Mouse (Mus musculus): ENCODE data around the gene Miip. TPM values are rescaled to one million over a fixed set of nuclear protein-coding genes. Genes with fewer than 3 reads are reported as not detected.
"Not testable (repeated sequence)": the region's sequence is repeated elsewhere in the genome, so short reads cannot be mapped to it uniquely, and the experiment has no call there.

Miip gene
- polyA plus RNA-seq, 1 experiment from 2014 or later, result 64.2 TPM

GRCm38 (mm10) chr4:147866793-147867192 is 1.8 kb downstream of the Miip start:
- Histone ChIP-seq H3K4me1 (peaks cover 27% of the 10 kb centered on the region), H3K36me3 (replicated peaks) (peaks cover 65% of the 10 kb centered on the region)
- WGBS, result 56% methylated on average over 3 of the region's 3 CpGs
- H3K4me3 ChIP-seq; DNase-seq (ENCODE audit: low spot score); H3K27me3 ChIP-seq (replicated peaks; ENCODE audit: low read depth, poor library complexity, severe bottlenecking); H3K9me3 ChIP-seq; H3K27ac ChIP-seq (replicated peaks): not testable (repeated sequence)

GRCm38 (mm10) chr4:147866056-147866455 is 2.6 kb downstream of the Miip start:
- peaks cover 27% of the 10 kb centered on the region for H3K4me1 ChIP-seq
- 94% methylated on average over 9 of the region's 9 CpGs for WGBS
- no peaks in the 10 kb centered on the region for H3K27me3 ChIP-seq (replicated peaks; ENCODE audit: low read depth, poor library complexity, severe bottlenecking)
- no peak overlapping the region for H3K27ac ChIP-seq (replicated peaks)
- no peak for DNase-seq (ENCODE audit: low spot score)
- no peak overlapping the region for H3K4me3 ChIP-seq
- peaks cover 65% of the 10 kb centered on the region for H3K36me3 ChIP-seq (replicated peaks)
- peaks cover 1% of the 10 kb centered on the region; the same call in 1 of the 2 replicates for H3K9me3 ChIP-seq

GRCm38 (mm10) chr4:147865651-147866050 is 3.0 kb downstream of the Miip start:
- no peak overlapping the region for H3K4me3 ChIP-seq
- no peaks in the 10 kb centered on the region for H3K9me3 ChIP-seq
- H3K27me3 ChIP-seq (replicated peaks; ENCODE audit: low read depth, poor library complexity, severe bottlenecking), result no peaks in the 10 kb centered on the region
- no peak for DNase-seq (ENCODE audit: low spot score)
- H3K36me3 ChIP-seq (replicated peaks), result peaks cover 65% of the 10 kb centered on the region
- H3K4me1 ChIP-seq, result peaks cover 27% of the 10 kb centered on the region
- no peak overlapping the region for H3K27ac ChIP-seq (replicated peaks)
- 89% methylated on average over 6 of the region's 6 CpGs for whole genome bisulfite sequencing

DNA sequence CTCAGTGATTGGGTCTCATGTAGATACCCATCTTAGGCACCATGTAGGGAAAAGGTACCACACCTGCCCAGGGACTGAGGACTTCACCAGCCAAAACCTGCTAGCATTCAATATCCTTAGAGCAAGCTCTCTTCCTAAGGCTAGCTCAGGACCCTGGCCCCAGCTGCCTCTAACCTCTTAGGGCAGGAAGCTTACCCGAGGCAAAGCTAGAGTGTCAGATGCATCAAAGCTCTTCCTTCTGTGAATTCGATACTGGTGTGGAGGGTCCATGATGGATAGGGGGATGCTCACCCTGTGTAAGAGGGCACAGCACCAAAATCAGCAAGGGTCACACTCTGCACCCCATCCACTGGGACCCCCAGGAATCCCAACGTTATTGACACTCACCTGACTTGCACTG is 6.6 kb downstream of the Miip start:
- H3K4me3 ChIP-seq, result no peak overlapping the region
- no peak overlapping the region for H3K27ac ChIP-seq (replicated peaks)
- no peak for DNase-seq (ENCODE audit: low spot score)
- peaks cover 4% of the 10 kb centered on the region for H3K4me1 ChIP-seq
- H3K36me3 ChIP-seq (replicated peaks), result peaks cover 68% of the 10 kb centered on the region
- no peaks in the 10 kb centered on the region for H3K27me3 ChIP-seq (replicated peaks; ENCODE audit: low read depth, poor library complexity, severe bottlenecking)
- 90% methylated on average over 3 of the region's 3 CpGs for WGBS
- H3K9me3 ChIP-seq, result no peaks in the 10 kb centered on the region

DNA sequence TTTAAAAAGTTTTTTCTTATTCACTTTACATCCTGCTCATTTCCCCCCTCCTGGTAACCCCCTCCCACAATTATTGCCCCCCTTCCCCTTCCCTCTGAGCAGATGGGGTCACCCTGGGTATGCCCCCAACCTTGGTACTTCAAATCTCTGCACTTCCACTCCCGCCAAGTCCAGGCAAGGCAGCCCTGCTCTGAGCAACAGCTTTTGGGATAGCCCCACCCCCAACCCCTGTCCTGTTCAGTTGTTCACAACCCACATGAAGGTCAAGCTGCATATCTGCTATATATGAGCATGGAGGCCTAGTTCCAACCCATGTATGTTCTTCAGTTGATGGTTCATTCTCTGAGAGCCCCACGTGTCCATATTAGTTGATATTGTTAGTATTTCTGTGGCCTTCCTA is 17.8 kb downstream of the Miip start:
- H3K27me3 ChIP-seq (replicated peaks; ENCODE audit: low read depth, poor library complexity, severe bottlenecking), result no peaks in the 10 kb centered on the region
- H3K4me3 ChIP-seq, result no peak overlapping the region
- H3K4me1 ChIP-seq, result peaks cover 11% of the 10 kb centered on the region
- H3K9me3 ChIP-seq, result no peaks in the 10 kb centered on the region
- H3K36me3 ChIP-seq (replicated peaks), result peaks cover 4% of the 10 kb centered on the region; the same call in 1 of the 2 replicates
- DNase-seq (ENCODE audit: low spot score), result no peak
- no peak overlapping the region for H3K27ac ChIP-seq (replicated peaks)
- WGBS, result 74% methylated on average over 2 of the region's 2 CpGs

- H3K27me3 ChIP-seq (replicated peaks; ENCODE audit: low read depth, poor library complexity, severe bottlenecking), result no peaks in the 10 kb centered on the region
- peak overlapping the region; percentile 85 for H3K27ac ChIP-seq (replicated peaks)
- no peak for DNase-seq (ENCODE audit: low spot score)
- H3K36me3 ChIP-seq (replicated peaks), result peaks cover 25% of the 10 kb centered on the region
- peaks cover 11% of the 10 kb centered on the region for H3K4me1 ChIP-seq
- H3K9me3 ChIP-seq, result peaks cover 3% of the 10 kb centered on the region; the same call in 1 of the 2 replicates
- WGBS, result 8% methylated on average over 4 of the region's 4 CpGs
- H3K4me3 ChIP-seq, result peak overlapping the region; percentile 83
These were observed 20.0 kb downstream of the Miip start for GRCm38 (mm10) chr4:147848584-147848991.

- H3K27ac ChIP-seq (replicated peaks), result peak within 1 kb of the TSS; percentile 85
- 4% methylated on average over 23 of the region's 23 CpGs for WGBS
- H3K4me1 ChIP-seq, result peaks cover 11% of the 10 kb centered on the region
- no peaks in the 10 kb centered on the region for H3K27me3 ChIP-seq (replicated peaks; ENCODE audit: low read depth, poor library complexity, severe bottlenecking)
- DNase-seq (ENCODE audit: low spot score), result peak; percentile 70
- H3K36me3 ChIP-seq (replicated peaks), result peaks cover 32% of the 10 kb centered on the region
- H3K4me3 ChIP-seq, result peak within 1 kb of the TSS; percentile 83
- H3K9me3 ChIP-seq, result peaks cover 9% of the 10 kb centered on the region; the same call in 1 of the 2 replicates
These were observed 20.7 kb downstream of the Miip start, which contains the start of gene Zfp933 for GRCm38 (mm10) chr4:147847614-147848583. Gene Zfp933, minus strand, starts transcription at chr4:147848366.

GRCm38 (mm10) chr4:147842871-147843270 is 25.7 kb downstream of the Miip start:
- H3K36me3 ChIP-seq (replicated peaks), result peaks cover 63% of the 10 kb centered on the region
- H3K27ac ChIP-seq (replicated peaks), result no peak overlapping the region
- no peak for DNase-seq (ENCODE audit: low spot score)
- H3K9me3 ChIP-seq, result peaks cover 32% of the 10 kb centered on the region
- H3K4me1 ChIP-seq, result peaks cover 6% of the 10 kb centered on the region
- 93% methylated on average over 3 of the region's 3 CpGs for WGBS
- no peak overlapping the region for H3K4me3 ChIP-seq
- no peaks in the 10 kb centered on the region for H3K27me3 ChIP-seq (replicated peaks; ENCODE audit: low read depth, poor library complexity, severe bottlenecking)

DNA sequence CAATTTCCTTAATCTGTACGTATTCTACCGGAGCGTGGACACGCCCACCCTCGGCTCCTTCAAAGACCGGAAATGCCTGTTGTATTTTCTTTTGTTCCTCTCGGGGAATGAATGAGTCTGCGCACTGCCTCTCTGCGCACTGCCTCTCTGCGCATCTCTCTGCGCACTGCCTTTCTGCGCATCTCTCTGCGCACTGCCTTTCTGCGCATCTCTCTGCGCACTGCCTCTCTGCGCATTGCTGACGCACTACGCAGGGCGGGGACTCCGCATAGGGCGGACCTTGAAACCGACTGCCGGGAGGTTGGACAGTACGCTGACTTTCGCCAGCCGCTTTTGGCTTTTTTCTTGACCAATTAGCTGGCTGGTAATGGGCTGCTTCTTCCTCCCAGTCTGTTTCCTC is 29.3 kb downstream of the Miip start:
- H3K27me3 ChIP-seq (replicated peaks; ENCODE audit: low read depth, poor library complexity, severe bottlenecking); H3K4me3 ChIP-seq; DNase-seq (ENCODE audit: low spot score); H3K27ac ChIP-seq (replicated peaks); H3K4me1 ChIP-seq: not testable (repeated sequence)
- peaks cover 34% of the 10 kb centered on the region for H3K9me3 ChIP-seq
- H3K36me3 ChIP-seq (replicated peaks), result peaks cover 45% of the 10 kb centered on the region
- WGBS, result 98% methylated on average over 22 of the region's 26 CpGs

GRCm38 (mm10) chr4:147824389-147824788 is 44.2 kb downstream of the Miip start:
- Histone ChIP-seq H3K9me3 (peaks cover 94% of the 10 kb centered on the region), H3K27ac (replicated peaks) (no peak overlapping the region), H3K36me3 (replicated peaks) (peaks cover 66% of the 10 kb centered on the region), H3K4me1 (no peaks in the 10 kb centered on the region), H3K27me3 (replicated peaks; ENCODE audit: low read depth, poor library complexity, severe bottlenecking) (no peaks in the 10 kb centered on the region), H3K4me3 (no peak overlapping the region)
- WGBS, result 82% methylated on average over 4 of the region's 4 CpGs
- DNase-seq (ENCODE audit: low spot score), result no peak

DNA sequence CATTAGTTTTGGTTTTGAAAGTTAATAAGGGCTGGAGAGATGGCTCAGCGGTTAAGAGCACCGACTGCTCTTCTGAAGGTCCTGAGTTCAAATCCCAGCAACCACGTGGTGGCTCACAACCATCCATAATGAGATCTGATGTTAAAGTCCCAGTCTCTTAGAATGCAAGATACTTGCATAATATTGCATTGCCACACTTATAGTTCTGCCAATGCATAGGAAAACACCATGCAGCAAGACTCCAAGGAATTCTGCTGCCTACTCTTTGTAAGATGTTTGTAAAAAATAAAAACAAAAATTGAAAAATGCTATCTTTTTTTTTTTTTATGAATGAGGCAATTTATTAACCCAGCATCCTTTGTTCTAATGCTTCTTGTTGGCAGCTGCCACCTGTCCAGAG is 47.2 kb downstream of the Miip start:
- WGBS, result 92% methylated on average over 3 of the region's 3 CpGs
- DNase-seq (ENCODE audit: low spot score); H3K27me3 ChIP-seq (replicated peaks; ENCODE audit: low read depth, poor library complexity, severe bottlenecking); H3K4me3 ChIP-seq; H3K27ac ChIP-seq (replicated peaks); H3K4me1 ChIP-seq: not testable (repeated sequence)
- Histone ChIP-seq H3K36me3 (replicated peaks) (peaks cover 37% of the 10 kb centered on the region), H3K9me3 (peaks cover 83% of the 10 kb centered on the region)

DNA sequence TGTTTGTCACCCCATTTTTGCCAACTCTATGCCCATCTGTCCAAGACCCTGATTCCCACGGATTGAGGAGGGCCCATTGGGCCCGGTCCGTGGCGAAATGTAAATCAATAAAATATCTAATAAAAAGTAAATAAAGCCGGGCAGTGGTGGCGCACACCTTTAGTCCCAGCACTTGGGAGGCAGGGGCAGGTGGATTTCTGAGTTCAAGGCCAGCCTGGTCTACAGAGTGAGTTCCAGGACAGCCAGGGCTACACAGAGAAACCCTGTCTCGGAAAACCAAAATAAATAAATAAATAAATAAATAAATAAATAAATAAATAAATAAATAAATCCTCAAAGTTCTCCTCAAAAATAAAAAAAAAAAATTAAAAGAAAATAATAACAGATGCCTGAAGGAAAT is 49.0 kb downstream of the Miip start:
- H3K4me3 ChIP-seq; DNase-seq (ENCODE audit: low spot score); H3K27me3 ChIP-seq (replicated peaks; ENCODE audit: low read depth, poor library complexity, severe bottlenecking); H3K27ac ChIP-seq (replicated peaks); H3K4me1 ChIP-seq: not testable (repeated sequence)
- Histone ChIP-seq H3K9me3 (peaks cover 69% of the 10 kb centered on the region), H3K36me3 (replicated peaks) (peaks cover 19% of the 10 kb centered on the region)
- 83% methylated on average over 7 of the region's 7 CpGs for WGBS

Data from embryonic facial prominence, embryonic 10.5 days (tissue).